Mouse (Mus musculus) stomach, postnatal 0 days (tissue): ENCODE measurements around the gene Mylk4.

Experiments used
- CTCF ChIP-seq: IDR thresholded peaks from 2 replicates; pipeline ENCODE4 v1.5.1; 2016; ENCODE audit warnings: antibody characterized with exemption, low read depth, mild to moderate bottlenecking, moderate library complexity
- EP300 ChIP-seq: optimal IDR thresholded peaks from 2 replicates; pipeline ENCODE3; 2016; ENCODE audit warnings: antibody characterized with exemption

- no peak for TF ChIP-seq EP300
- TF ChIP-seq CTCF: no peak
Measured at GRCm38 (mm10) chr13:32775889-32776288, 7.9 kb downstream of the Mylk4 start.
